Mouse (Mus musculus): ENCODE data around the gene Zc3h10. TPM values are rescaled to one million over a fixed set of nuclear protein-coding genes. Genes with fewer than 3 reads are reported as not detected.
"Not testable (repeated sequence)": the region's sequence is repeated elsewhere in the genome, so short reads cannot be mapped to it uniquely, and the experiment has no call there.

The Zc3h10 gene
- polyA plus RNA-seq, 1 experiment from 2014 or later = 10.4 TPM

DNA sequence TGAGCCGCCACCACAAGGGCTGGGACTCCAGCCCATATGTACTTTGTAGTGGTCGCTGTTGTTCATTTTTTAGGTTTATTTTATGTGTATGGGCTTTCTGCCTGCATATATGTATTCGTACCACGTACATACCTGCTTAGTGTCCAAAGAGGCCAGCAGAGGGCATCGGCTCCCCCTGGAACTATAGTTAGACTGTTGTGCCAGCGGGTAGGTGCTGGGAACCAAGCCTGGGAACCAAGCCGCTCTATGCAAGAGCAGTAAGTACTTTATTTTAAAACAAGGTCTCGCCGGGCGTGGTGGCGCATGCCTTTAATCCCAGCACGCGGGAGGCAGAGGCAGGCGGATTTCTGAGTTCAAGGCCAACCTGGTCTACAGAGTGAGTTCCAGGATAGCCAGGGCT, 41.6 kb downstream of the Zc3h10 start:
- no peak overlapping the region for H3K4me3 ChIP-seq (ENCODE audit: low read depth, low read length)
- ATAC-seq = no peak
- H3K27ac ChIP-seq (ENCODE audit: low read depth, low read length) = no peak overlapping the region
- H3K36me3 ChIP-seq (ENCODE audit: control insufficient read depth, insufficient read depth) = 0 out of 2 replicates have a peak, but pooled peaks cover 8% of the 10 kb centered on the region
- H3K9me3 ChIP-seq (ENCODE audit: control insufficient read depth) = no peaks in the 10 kb centered on the region
- no peaks in the 10 kb centered on the region for H3K27me3 ChIP-seq (replicated peaks; ENCODE audit: control insufficient read depth, insufficient read depth, low read length)
- peak; percentile 37 for TF ChIP-seq CTCF (IDR thresholded peaks at IDR 0.05; ENCODE audit: low read depth)
- 98% methylated on average over 14 of the region's 14 CpGs for WGBS
- H3K4me1 ChIP-seq (replicated peaks; ENCODE audit: control insufficient read depth, insufficient read depth, low read length) = no peaks in the 10 kb centered on the region; the same call in 1 of the 2 replicates
- no peak overlapping the region for H3K9ac ChIP-seq (ENCODE audit: low read depth, low read length)
- no peak overlapping the region for H3K4me2 ChIP-seq (replicated peaks; ENCODE audit: low read depth)

DNA sequence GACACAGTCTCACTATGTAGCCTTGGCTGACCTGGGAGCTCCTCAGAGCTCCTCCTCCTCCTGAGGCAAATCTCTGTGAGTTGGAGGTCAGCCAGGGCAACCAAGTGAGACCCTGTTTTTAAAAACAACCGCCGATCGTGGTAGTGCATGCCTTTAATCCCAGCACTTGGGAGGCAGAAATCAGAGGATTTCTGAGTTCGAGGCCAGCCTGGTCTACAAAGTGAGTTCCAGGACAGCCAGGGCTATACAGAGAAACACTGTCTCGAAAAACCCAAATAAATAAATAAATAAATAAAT, 42.3 kb downstream of the Zc3h10 start:
- 87% methylated on average over 5 of the region's 5 CpGs for WGBS

DNA sequence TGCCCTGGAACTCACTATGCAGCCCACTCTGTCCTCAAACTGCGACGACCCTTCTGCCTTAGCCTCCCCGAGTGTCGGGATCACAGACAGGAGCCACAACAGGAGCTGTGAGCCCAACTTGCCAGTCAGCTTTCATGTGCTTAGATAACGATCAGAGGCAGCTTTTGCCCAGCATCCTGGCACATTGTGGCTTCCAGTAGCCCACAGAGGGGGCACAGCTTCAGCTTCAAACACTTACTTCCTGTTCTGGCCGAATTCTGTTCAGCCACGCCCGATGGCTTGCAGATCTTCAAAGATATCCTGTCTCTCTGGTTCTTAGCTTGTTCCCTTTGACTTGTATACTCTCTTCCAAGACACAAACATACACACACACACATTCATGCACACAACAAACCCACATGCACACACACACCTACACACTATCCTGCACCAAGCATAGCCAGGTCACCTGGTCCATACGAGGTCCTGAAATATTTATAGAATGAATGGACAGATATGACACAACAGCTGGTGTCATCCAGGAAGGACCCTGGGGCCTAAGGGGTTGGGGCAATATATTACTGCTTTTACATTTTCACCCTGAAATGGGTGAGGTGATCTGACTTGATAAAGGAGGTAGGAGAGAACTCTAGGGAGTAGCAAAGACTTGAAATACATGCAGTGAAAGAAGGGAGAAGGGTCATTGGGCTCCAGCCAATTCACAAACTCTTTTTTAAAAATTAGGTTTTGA, 42.8 kb downstream of the Zc3h10 start:
- 48% methylated on average over 9 of the region's 9 CpGs for WGBS
- Histone ChIP-seq H3K27ac (ENCODE audit: low read depth, low read length) (peak overlapping the region; percentile 3; the same call in 1 of the 2 replicates), H3K27me3 (replicated peaks; ENCODE audit: control insufficient read depth, insufficient read depth, low read length) (no peaks in the 10 kb centered on the region), H3K4me2 (replicated peaks; ENCODE audit: low read depth) (no peak overlapping the region), H3K36me3 (ENCODE audit: control insufficient read depth, insufficient read depth) (0 out of 2 replicates have a peak, but pooled peaks cover 3% of the 10 kb centered on the region), H3K9ac (ENCODE audit: low read depth, low read length) (no peak overlapping the region), H3K4me1 (replicated peaks; ENCODE audit: control insufficient read depth, insufficient read depth, low read length) (no peaks in the 10 kb centered on the region; the same call in 1 of the 2 replicates), H3K4me3 (ENCODE audit: low read depth, low read length) (no peak overlapping the region), H3K9me3 (ENCODE audit: control insufficient read depth) (no peaks in the 10 kb centered on the region)
- ATAC-seq = no peak
- no peak for TF ChIP-seq CTCF (IDR thresholded peaks at IDR 0.05; ENCODE audit: low read depth)

More for the DNA sequence above, 42.3 kb downstream of the Zc3h10 start:
- H3K4me1 ChIP-seq (replicated peaks; ENCODE audit: control insufficient read depth, insufficient read depth, low read length); H3K27me3 ChIP-seq (replicated peaks; ENCODE audit: control insufficient read depth, insufficient read depth, low read length); H3K36me3 ChIP-seq (ENCODE audit: control insufficient read depth, insufficient read depth); H3K9me3 ChIP-seq (ENCODE audit: control insufficient read depth); H3K4me2 ChIP-seq (replicated peaks; ENCODE audit: low read depth); H3K9ac ChIP-seq (ENCODE audit: low read depth, low read length); ATAC-seq; H3K4me3 ChIP-seq (ENCODE audit: low read depth, low read length); H3K27ac ChIP-seq (ENCODE audit: low read depth, low read length): not testable (repeated sequence)

DNA sequence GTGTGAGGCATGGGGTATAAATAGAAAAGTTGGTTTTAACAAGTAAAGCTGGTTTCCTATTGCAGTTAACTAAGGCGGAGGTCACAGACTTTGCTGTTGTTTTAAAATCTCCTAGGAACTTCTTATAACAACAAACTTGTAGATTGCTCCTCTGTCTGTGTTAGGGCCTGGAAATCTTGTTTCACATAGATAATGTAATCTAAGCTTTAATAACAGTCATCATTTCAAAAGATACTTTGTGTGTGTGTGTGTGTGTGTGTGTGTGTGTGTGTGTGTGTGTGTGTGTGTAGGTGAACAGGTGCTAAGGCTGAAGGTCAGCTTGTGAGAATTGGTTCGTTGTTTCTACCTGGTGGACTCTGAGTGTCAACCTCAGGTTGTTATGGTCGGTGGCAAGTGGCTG, 43.6 kb downstream of the Zc3h10 start:
- 67% methylated on average over 3 of the region's 3 CpGs for WGBS
- no peaks in the 10 kb centered on the region for H3K9me3 ChIP-seq (ENCODE audit: control insufficient read depth)
- no peak overlapping the region for H3K9ac ChIP-seq (ENCODE audit: low read depth, low read length)

DNA sequence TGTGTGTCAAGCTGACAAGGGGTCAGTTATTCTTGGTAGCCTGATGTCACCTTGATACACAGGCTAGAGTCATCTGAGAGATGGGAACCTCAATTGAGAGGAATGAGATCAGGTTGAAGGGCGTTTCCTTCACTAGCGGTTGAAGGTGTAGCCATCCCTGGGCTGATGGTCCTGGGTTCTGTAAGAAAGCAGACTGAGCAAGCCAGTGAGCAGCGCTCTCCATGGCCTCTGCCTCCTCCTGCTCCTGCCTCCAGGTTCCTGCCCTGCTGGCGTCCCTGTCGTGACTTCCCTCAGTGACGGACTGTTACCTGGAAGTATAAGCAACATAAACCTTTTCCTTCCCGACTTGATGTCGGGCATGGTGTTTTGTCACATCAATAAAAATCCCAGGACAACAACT, 44.0 kb downstream of the Zc3h10 start:
- no peak overlapping the region for H3K4me2 ChIP-seq (replicated peaks; ENCODE audit: low read depth)
- 84% methylated on average over 8 of the region's 8 CpGs for WGBS
- ATAC-seq = no peak
- H3K9me3 ChIP-seq (ENCODE audit: control insufficient read depth) = no peaks in the 10 kb centered on the region
- TF ChIP-seq CTCF (IDR thresholded peaks at IDR 0.05; ENCODE audit: low read depth) = no peak
- H3K27me3 ChIP-seq (replicated peaks; ENCODE audit: control insufficient read depth, insufficient read depth, low read length) = no peaks in the 10 kb centered on the region
- H3K9ac ChIP-seq (ENCODE audit: low read depth, low read length) = no peak overlapping the region
- H3K36me3 ChIP-seq (ENCODE audit: control insufficient read depth, insufficient read depth) = no peaks in the 10 kb centered on the region
- no peak overlapping the region for H3K27ac ChIP-seq (ENCODE audit: low read depth, low read length)
- H3K4me3 ChIP-seq (ENCODE audit: low read depth, low read length) = no peak overlapping the region
- H3K4me1 ChIP-seq (replicated peaks; ENCODE audit: control insufficient read depth, insufficient read depth, low read length) = no peaks in the 10 kb centered on the region; the same call in 1 of the 2 replicates

More for the DNA sequence above, 43.6 kb downstream of the Zc3h10 start:
- Histone ChIP-seq H3K4me1 (replicated peaks; ENCODE audit: control insufficient read depth, insufficient read depth, low read length) (no peaks in the 10 kb centered on the region; the same call in 1 of the 2 replicates), H3K4me2 (replicated peaks; ENCODE audit: low read depth) (no peak overlapping the region), H3K27ac (ENCODE audit: low read depth, low read length) (no peak overlapping the region), H3K36me3 (ENCODE audit: control insufficient read depth, insufficient read depth) (no peaks in the 10 kb centered on the region), H3K4me3 (ENCODE audit: low read depth, low read length) (no peak overlapping the region), H3K27me3 (replicated peaks; ENCODE audit: control insufficient read depth, insufficient read depth, low read length) (no peaks in the 10 kb centered on the region)
- no peak for ATAC-seq
- no peak for TF ChIP-seq CTCF (IDR thresholded peaks at IDR 0.05; ENCODE audit: low read depth)

DNA sequence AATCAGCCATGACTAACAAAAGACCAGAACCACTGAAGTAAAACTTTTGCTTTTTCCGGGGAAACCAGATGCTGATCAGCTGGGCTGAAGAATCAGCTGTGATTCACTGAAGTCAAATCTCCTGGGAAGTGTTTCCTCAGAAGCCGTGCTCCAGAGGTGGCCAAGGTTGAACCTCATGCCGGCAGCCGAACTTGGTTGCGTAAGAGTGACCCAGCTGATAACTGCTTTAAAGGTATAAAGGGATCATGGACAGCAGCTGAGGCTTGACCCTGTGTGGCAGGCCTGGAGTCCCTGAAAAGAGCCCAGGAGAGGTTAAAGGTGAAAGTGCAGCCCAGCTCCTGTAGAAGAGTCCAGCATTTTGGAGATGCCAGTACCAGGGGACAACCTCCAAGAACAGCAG, 45.2 kb downstream of the Zc3h10 start:
- H3K9me3 ChIP-seq (ENCODE audit: control insufficient read depth) = no peaks in the 10 kb centered on the region
- no peak overlapping the region for H3K4me3 ChIP-seq (ENCODE audit: low read depth, low read length)
- H3K9ac ChIP-seq (ENCODE audit: low read depth, low read length) = no peak overlapping the region
- H3K4me2 ChIP-seq (replicated peaks; ENCODE audit: low read depth) = no peak overlapping the region
- 31% methylated on average over 5 of the region's 5 CpGs for WGBS
- no peak; the same call in 1 of the 2 replicates for ATAC-seq
- H3K4me1 ChIP-seq (replicated peaks; ENCODE audit: control insufficient read depth, insufficient read depth, low read length) = no peaks in the 10 kb centered on the region; the same call in 1 of the 2 replicates
- TF ChIP-seq CTCF (IDR thresholded peaks at IDR 0.05; ENCODE audit: low read depth) = no peak
- H3K36me3 ChIP-seq (ENCODE audit: control insufficient read depth, insufficient read depth) = no peaks in the 10 kb centered on the region
- H3K27me3 ChIP-seq (replicated peaks; ENCODE audit: control insufficient read depth, insufficient read depth, low read length) = no peaks in the 10 kb centered on the region
- H3K27ac ChIP-seq (ENCODE audit: low read depth, low read length) = peak overlapping the region; percentile 24; the same call in 1 of the 2 replicates
